Mouse (Mus musculus) CH12.LX (cell line): ENCODE results near the gene Meis2. TPM values are rescaled to one million over a fixed set of nuclear protein-coding genes. Genes with fewer than 3 reads are reported as not detected.

Source experiments
- DNase-seq: peaks from one replicate; pipeline ENCODE4 v3.0.0-alpha.2; 2013; ENCODE audit errors: extremely low read depth
- H3K27ac ChIP-seq: 2 replicates; pipeline ENCODE4 v1.5.1; 2012; ENCODE audit warnings: low read depth, mild to moderate bottlenecking, control low read depth, moderate library complexity; ENCODE audit not compliant: insufficient read depth
- H3K27me3 ChIP-seq: replicated peaks from 2 replicates; pipeline ENCODE3; 2012; ENCODE audit warnings: inconsistent platforms
- H3K36me3 ChIP-seq, 2 experiments: replicated peaks in 1 of 2; 2 replicates each; pipeline versions ENCODE3 to v1.6.1; 2012; ENCODE audit warnings: inconsistent platforms in 1 of 2, low read length in 1 of 2, mild to moderate bottlenecking in 1 of 2, mixed read lengths in 1 of 2, moderate library complexity in 1 of 2; ENCODE audit not compliant: control insufficient read depth in 1 of 2, insufficient read depth in 1 of 2
- H3K4me1 ChIP-seq, 2 experiments: 2 replicates each; pipeline ENCODE4 v1.6.1; 2012; ENCODE audit warnings: inconsistent platforms in 1 of 2, moderate library complexity in 1 of 2; ENCODE audit not compliant: insufficient read depth in 2 of 2, control insufficient read depth in 1 of 2
- H3K4me2 ChIP-seq: 2 replicates; pipeline ENCODE4 v1.6.1; 2012; ENCODE audit warnings: low read depth, mild to moderate bottlenecking, control low read depth; ENCODE audit not compliant: poor library complexity, insufficient read depth, severe bottlenecking
- H3K4me3 ChIP-seq, 3 experiments: fragments of 150-350 bp in 1 of 3; sonication (generic) in 1 of 3; replicated peaks in 1 of 3; 2 replicates each; pipeline versions ENCODE3 to v1.5.1; 2011 to 2012; ENCODE audit warnings: low read depth in 2 of 3, low read length in 2 of 3, mild to moderate bottlenecking in 2 of 3, moderate library complexity in 2 of 3, control low read depth in 1 of 3, improper control_type of control experiment in 1 of 3, inconsistent platforms in 1 of 3, mixed read lengths in 1 of 3; ENCODE audit not compliant: poor library complexity in 1 of 3
- H3K79me2 ChIP-seq: replicated peaks from 2 replicates; pipeline ENCODE4 v1.6.1; 2012; ENCODE audit warnings: mild to moderate bottlenecking, moderate library complexity; ENCODE audit not compliant: control insufficient read depth, poor library complexity, insufficient read depth, severe bottlenecking; ENCODE audit errors: extremely low read depth
- H3K9ac ChIP-seq: 2 replicates; pipeline ENCODE4 v1.6.1; 2012; ENCODE audit warnings: low read depth, mild to moderate bottlenecking, control low read depth, moderate library complexity; ENCODE audit not compliant: insufficient read depth
- H3K9me3 ChIP-seq: replicated peaks from 2 replicates; pipeline ENCODE3; 2012; ENCODE audit warnings: low read length, inconsistent platforms, mixed read lengths
- BHLHE40 ChIP-seq: IDR thresholded peaks from 2 replicates; pipeline ENCODE4 v1.6.1; 2011; ENCODE audit warnings: mild to moderate bottlenecking, low read depth, low read length, improper control_type of control experiment
- EP300 ChIP-seq: IDR thresholded peaks from 2 replicates; pipeline ENCODE4 v1.6.1; 2011; ENCODE audit warnings: low read length, improper control_type of control experiment
- ETS1 ChIP-seq: conservative IDR thresholded peaks from 2 replicates; pipeline ENCODE4 v1.6.1; 2012; ENCODE audit warnings: low read depth, mild to moderate bottlenecking, inconsistent platforms, low read length, improper control_type of control experiment, moderate library complexity
- IRF4 ChIP-seq: IDR thresholded peaks from 2 replicates; pipeline ENCODE4 v1.6.1; 2014; ENCODE audit warnings: low read depth, mild to moderate bottlenecking, inconsistent platforms, low read length, improper control_type of control experiment
- KAT2A ChIP-seq: IDR thresholded peaks from 2 replicates; pipeline ENCODE4 v1.6.1; 2012; ENCODE audit warnings: low read length, improper control_type of control experiment, inconsistent platforms; ENCODE audit not compliant: insufficient replicate concordance
- MAZ ChIP-seq: IDR thresholded peaks from 2 replicates; pipeline ENCODE4 v1.6.1; 2012; ENCODE audit warnings: low read depth, mild to moderate bottlenecking, inconsistent platforms, low read length, improper control_type of control experiment, moderate library complexity
- MXI1 ChIP-seq: IDR thresholded peaks from 2 replicates; pipeline ENCODE4 v1.6.1; 2011; ENCODE audit warnings: mild to moderate bottlenecking, low read depth, low read length, improper control_type of control experiment
- MYC ChIP-seq: IDR thresholded peaks from 2 replicates; pipeline ENCODE4 v1.6.1; 2011; ENCODE audit warnings: low read depth, mild to moderate bottlenecking, improper control_type of control experiment, low read length
- PAX5 ChIP-seq: IDR thresholded peaks from 2 replicates; pipeline ENCODE4 v1.6.1; 2012; ENCODE audit warnings: low read length, inconsistent platforms, mixed read lengths
- POLR2A ChIP-seq: IDR thresholded peaks from 2 replicates; pipeline ENCODE4 v1.6.1; 2011; ENCODE audit warnings: low read depth, mild to moderate bottlenecking, improper control_type of control experiment, low read length
- POLR2AphosphoS2 ChIP-seq: IDR thresholded peaks from 2 replicates; pipeline ENCODE4 v1.6.1; 2011; ENCODE audit warnings: low read depth, low read length, improper control_type of control experiment
- RAD21 ChIP-seq: IDR thresholded peaks from 2 replicates; pipeline ENCODE4 v1.6.1; 2011; ENCODE audit warnings: low read depth, mild to moderate bottlenecking, low read length, improper control_type of control experiment, moderate library complexity
- RCOR1 ChIP-seq: conservative IDR thresholded peaks from 2 replicates; pipeline ENCODE4 v1.6.1; 2012; ENCODE audit warnings: low read depth, mild to moderate bottlenecking, inconsistent platforms, low read length, improper control_type of control experiment
- SIN3A ChIP-seq: IDR thresholded peaks from 2 replicates; pipeline ENCODE4 v1.6.1; 2012; ENCODE audit warnings: low read length, improper control_type of control experiment, inconsistent platforms
- TBP ChIP-seq: conservative IDR thresholded peaks from 2 replicates; pipeline ENCODE4 v1.6.1; 2011; ENCODE audit warnings: low read depth, low read length, improper control_type of control experiment
- TCF12 ChIP-seq: IDR thresholded peaks from 2 replicates; pipeline ENCODE4 v1.6.1; 2014; ENCODE audit warnings: low read depth, mild to moderate bottlenecking, inconsistent platforms, low read length, improper control_type of control experiment
- USF2 ChIP-seq: conservative IDR thresholded peaks from 2 replicates; pipeline ENCODE4 v1.6.1; 2011; ENCODE audit warnings: low read depth, low read length, improper control_type of control experiment
- ZMIZ1 ChIP-seq: IDR thresholded peaks from 2 replicates; pipeline ENCODE4 v1.6.1; 2012; ENCODE audit warnings: low read depth, mild to moderate bottlenecking, inconsistent platforms, low read length, improper control_type of control experiment
- dilution Hi-C: fragments of 300-500 bp; cut with MboI; formaldehyde crosslinking; loops from 2 replicates; pipeline ENCODE4 v1.14.3; 2020; ENCODE audit warnings: low sequenced_read_pairs; ENCODE audit not compliant: extremely low pct_unique_long_range_greater_than_20kb, extremely low pct_ligation_motif_present
- in situ Hi-C: fragments of 300-500 bp; cut with MboI; formaldehyde crosslinking; loops from 3 replicates; pipeline ENCODE4 v1.14.3; 2019; ENCODE audit warnings: low sequenced_read_pairs, low pct_ligation_motif_present, low pct_unique_long_range_greater_than_20kb, mixed read lengths
- polyA plus RNA-seq: library from polyadenylated mRNA; unstranded; fragments of >175 nt; gene quantifications from 2 replicates; pipeline ENCODE4 v1.2.1, GENCODE M21; 2012; ENCODE audit warnings: low read depth; ENCODE audit not compliant: insufficient read length
- total RNA-seq, 2 experiments: library from RNA; depleted of rRNA; stranded (reverse); fragments of 300-350 nt in 1 of 2; fragments of >200 nt in 1 of 2; gene quantifications; 2 replicates each; pipeline ENCODE4 v1.2.3; 2012 to 2014

Meis2 gene
- total and polyA plus RNA-seq, 3 experiments, result not detected

DNA sequence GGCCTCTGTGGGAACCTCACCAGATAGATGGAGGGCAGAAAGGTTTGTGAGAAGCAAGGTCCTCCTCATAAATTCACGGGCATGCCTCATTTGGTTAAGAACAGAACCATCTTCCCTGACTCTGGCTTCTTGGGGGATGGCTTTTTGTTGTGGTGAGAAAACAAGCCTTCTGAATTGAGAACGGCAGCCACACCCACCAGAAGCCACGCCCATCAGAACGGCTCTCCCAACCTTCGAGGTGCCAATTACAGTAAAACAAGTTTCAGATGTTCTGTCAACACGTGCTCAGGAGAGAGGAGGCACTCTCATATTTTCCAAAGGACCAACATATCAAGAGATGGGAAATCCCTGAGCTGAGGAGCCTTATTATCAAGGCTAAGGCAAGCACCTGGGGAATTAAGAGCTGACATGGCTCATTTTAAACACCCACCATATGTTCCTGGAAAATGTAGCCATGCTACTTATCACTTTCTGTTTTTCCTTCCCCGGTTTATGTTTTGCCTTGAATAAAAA, 117.9 kb downstream of the Meis2 start:
- peak; percentile 33 for DNase-seq
- Histone ChIP-seq H3K4me2 (no peak overlapping the region), H3K9ac (no peak overlapping the region), H3K9me3 (no peaks in the 10 kb centered on the region), H3K27me3 (no peaks in the 10 kb centered on the region), H3K4me3 (no peak overlapping the region), H3K36me3 (no peaks in the 10 kb centered on the region), H3K79me2 (no peaks in the 10 kb centered on the region), H3K4me1 (peaks cover 0 to 9% of the 10 kb centered on the region in 2 experiments; a peak in 2 of 4 replicates), H3K27ac (no peak overlapping the region)
- peak; percentile 52 for TF ChIP-seq BHLHE40
- no peak for TF ChIP-seq KAT2A
- TF ChIP-seq USF2, result no peak
- TF ChIP-seq MAZ, result no peak
- TF ChIP-seq TCF12, result no peak
- dilution Hi-C loops, result no loop called here
- in situ Hi-C loops, result no loop called here

DNA sequence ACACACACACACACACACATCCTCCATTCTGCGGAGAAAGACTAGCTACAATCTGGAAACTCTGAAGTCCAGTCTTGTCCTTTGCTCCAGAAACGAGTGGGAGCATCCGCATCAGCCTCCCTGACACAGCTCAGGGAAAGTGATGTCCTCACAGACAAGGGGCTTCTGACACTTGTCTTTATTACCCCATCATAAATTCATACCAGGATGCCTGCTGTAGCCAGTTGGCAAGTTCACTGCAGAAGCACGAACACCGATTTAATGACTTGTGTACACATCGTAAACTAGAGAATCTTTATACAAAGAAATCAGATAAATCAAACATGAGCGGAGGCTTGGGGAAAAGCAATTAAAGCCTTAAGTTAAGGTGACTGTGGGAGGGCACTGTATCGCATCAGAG, 122.6 kb downstream of the Meis2 start:
- Histone ChIP-seq H3K79me2 (no peaks in the 10 kb centered on the region), H3K9me3 (no peaks in the 10 kb centered on the region), H3K27me3 (no peaks in the 10 kb centered on the region), H3K4me1 (peaks cover 0 to 9% of the 10 kb centered on the region in 2 experiments; a peak in 2 of 4 replicates), H3K4me2 (no peak overlapping the region), H3K9ac (no peak overlapping the region), H3K36me3 (no peaks in the 10 kb centered on the region), H3K4me3 (no peak overlapping the region), H3K27ac (no peak overlapping the region)
- in situ Hi-C loops, result no loop called here
- TF ChIP-seq BHLHE40 (no peak), RAD21 (no peak), SIN3A (no peak), MYC (no peak)
- dilution Hi-C loops, result no loop called here
- DNase-seq, result no peak

DNA sequence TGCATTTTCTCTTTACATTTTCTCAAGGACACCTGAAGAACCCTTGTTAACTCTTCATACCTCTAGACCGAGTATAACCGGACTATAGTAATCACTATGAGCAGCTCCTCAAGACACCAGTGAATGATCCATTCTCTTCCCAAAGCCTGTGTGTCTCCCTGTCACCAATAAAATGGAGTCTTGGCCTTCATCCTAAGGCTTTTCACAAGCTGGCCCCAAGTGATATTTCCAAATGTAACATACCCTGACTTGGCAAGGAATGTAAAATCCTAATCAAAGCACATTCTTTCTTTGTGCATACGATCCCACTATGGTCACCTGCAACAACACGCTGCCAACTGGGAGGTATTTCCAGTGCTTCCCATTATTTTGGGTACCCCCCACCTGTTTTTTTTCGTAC, 125.8 kb downstream of the Meis2 start:
- dilution Hi-C loops, result no loop called here
- Histone ChIP-seq H3K9me3 (no peaks in the 10 kb centered on the region), H3K4me1 (no peaks in the 10 kb centered on the region), H3K4me3 (no peak overlapping the region)
- no peak for TF ChIP-seq POLR2AphosphoS2
- TF ChIP-seq TBP, result no peak
- TF ChIP-seq IRF4, result no peak
- no peak for TF ChIP-seq PAX5
- TF ChIP-seq ZMIZ1, result no peak
- TF ChIP-seq MXI1, result no peak
- no peak for TF ChIP-seq ETS1
- no peak for TF ChIP-seq POLR2A
- no peak for TF ChIP-seq RCOR1
- no peak for TF ChIP-seq EP300
- no peak for TF ChIP-seq SIN3A
- TF ChIP-seq, all 38 proteins: peak for 0
- H3K9ac ChIP-seq, result no peak overlapping the region
- no peak overlapping the region for H3K27ac ChIP-seq
- H3K79me2 ChIP-seq, result no peaks in the 10 kb centered on the region
- in situ Hi-C loops, result no loop called here
- no peaks in the 10 kb centered on the region for H3K36me3 ChIP-seq
- no peak for DNase-seq
- no peaks in the 10 kb centered on the region for H3K27me3 ChIP-seq
- H3K4me2 ChIP-seq, result no peak overlapping the region
